In genomic region chrX:73007597-73008479, GRCm38 (mm10) we compare ENCODE assay signal across 8 mouse cellular contexts. TPM values are rescaled to one million over a fixed set of nuclear protein-coding genes. Genes with fewer than 3 reads are reported as not detected.
DNase-seq lines count a peak whose midpoint lies in the region; ATAC-seq and TF ChIP-seq lines count a peak whose summit lies in the region.

No protein-coding gene starts in this region.

- TF ChIP-seq EP300 in heart, postnatal 0 days (IDR thresholded peaks at IDR 0.05; ENCODE audit: low read depth) = 0 out of 2 replicates have a peak, but pooled peaks have one; percentile 37

- peak; percentile 78 for TF ChIP-seq CTCF in heart, postnatal 0 days (IDR thresholded peaks at IDR 0.05; ENCODE audit: low read depth)
- peak; percentile 83; the same call in 1 of the 2 replicates for TF ChIP-seq CTCF in testis, adult 2 months (IDR thresholded peaks at IDR 0.05; ENCODE audit: control insufficient read depth, insufficient read depth, insufficient replicate concordance, low read depth, low read length)

- peak overlapping the region; percentile 12; the same call in 1 of the 2 replicates for H3K9ac ChIP-seq in forebrain, embryonic 11.5 days (ENCODE audit: low read length)
- H3K9ac ChIP-seq in heart, postnatal 0 days (replicated peaks; ENCODE audit: low read depth, low read length) = peak overlapping the region; percentile 48; the same call in 1 of the 2 replicates
- peak overlapping the region; percentile 15; the same call in 1 of the 2 replicates for H3K9ac ChIP-seq in liver, embryonic 16.5 days (ENCODE audit: low read depth, low read length)
- peak overlapping the region; percentile 66 for H3K9ac ChIP-seq in neural tube, embryonic 13.5 days

- peak; percentile 99 for ATAC-seq in forebrain, embryonic 11.5 days (replicated peaks; ENCODE audit: low FRiP score)
- peak; percentile 100 for ATAC-seq in heart, postnatal 0 days (ENCODE audit: insufficient read depth, low read depth)
- peak; percentile 96 for ATAC-seq in liver, embryonic 16.5 days (ENCODE audit: low read depth)
- peak; percentile 100 for ATAC-seq in neural tube, embryonic 13.5 days (ENCODE audit: low read depth)

- no peaks in the 10 kb centered on the region for H3K9me3 ChIP-seq in forebrain, embryonic 11.5 days (ENCODE audit: control insufficient read depth, low read length)
- H3K9me3 ChIP-seq in heart, postnatal 0 days (replicated peaks; ENCODE audit: control insufficient read depth, low read length) = no peaks in the 10 kb centered on the region
- H3K9me3 ChIP-seq in liver, embryonic 16.5 days (replicated peaks; ENCODE audit: control insufficient read depth, low read length) = no peaks in the 10 kb centered on the region
- H3K9me3 ChIP-seq in neural tube, embryonic 13.5 days = no peaks in the 10 kb centered on the region

- peak overlapping the region; percentile 43; the same call in 1 of the 2 replicates for H3K4me2 ChIP-seq in forebrain, embryonic 11.5 days (ENCODE audit: low read depth, low read length, severe bottlenecking)
- H3K4me2 ChIP-seq in heart, postnatal 0 days (ENCODE audit: low read depth, low read length) = peak overlapping the region; percentile 57
- peak overlapping the region; percentile 58 for H3K4me2 ChIP-seq in liver, embryonic 16.5 days (ENCODE audit: low read depth, low read length)
- H3K4me2 ChIP-seq in neural tube, embryonic 13.5 days = peak overlapping the region; percentile 53

- H3K4me3 ChIP-seq in forebrain, embryonic 11.5 days (ENCODE audit: low read depth, low read length) = peak overlapping the region; percentile 28
- H3K4me3 ChIP-seq in heart, postnatal 0 days (ENCODE audit: low read depth, low read length) = peak overlapping the region; percentile 44
- peak overlapping the region; percentile 48 for H3K4me3 ChIP-seq in liver, embryonic 16.5 days (ENCODE audit: low read depth, low read length)
- peak overlapping the region; percentile 35 for H3K4me3 ChIP-seq in neural tube, embryonic 13.5 days
- peak overlapping the region; percentile 1; the same call in 1 of the 2 replicates for H3K4me3 ChIP-seq in testis, adult 2 months (ENCODE audit: control insufficient read depth, low read depth, low read length)

- 17% methylated on average over 24 of the region's 27 CpGs for WGBS in forebrain, embryonic 11.5 days
- WGBS in heart, postnatal 0 days = 15% methylated on average over 25 of the region's 27 CpGs
- WGBS in liver, embryonic 16.5 days (ENCODE audit: insufficient replicate concordance) = 17% methylated on average over 25 of the region's 27 CpGs
- 26% methylated on average over 24 of the region's 27 CpGs for WGBS in neural tube, embryonic 13.5 days

- no peaks in the 10 kb centered on the region for H3K4me1 ChIP-seq in forebrain, embryonic 11.5 days (replicated peaks; ENCODE audit: control insufficient read depth, insufficient read depth, low read length)
- H3K4me1 ChIP-seq in heart, postnatal 0 days (ENCODE audit: control insufficient read depth, insufficient read depth) = no peaks in the 10 kb centered on the region
- H3K4me1 ChIP-seq in liver, embryonic 16.5 days (ENCODE audit: control insufficient read depth, low read depth, low read length) = peaks cover 7% of the 10 kb centered on the region
- H3K4me1 ChIP-seq in neural tube, embryonic 13.5 days (replicated peaks) = no peaks in the 10 kb centered on the region
- H3K4me1 ChIP-seq in testis, adult 2 months (ENCODE audit: control insufficient read depth, insufficient read depth, low read length) = no peaks in the 10 kb centered on the region

- no peaks in the 10 kb centered on the region for H3K36me3 ChIP-seq in forebrain, embryonic 11.5 days (ENCODE audit: control insufficient read depth, insufficient read depth, low read length)
- H3K36me3 ChIP-seq in heart, postnatal 0 days (replicated peaks; ENCODE audit: control insufficient read depth, insufficient read depth, low read length) = no peaks in the 10 kb centered on the region
- no peaks in the 10 kb centered on the region for H3K36me3 ChIP-seq in liver, embryonic 16.5 days (ENCODE audit: control insufficient read depth, insufficient read depth)
- no peaks in the 10 kb centered on the region for H3K36me3 ChIP-seq in neural tube, embryonic 13.5 days
- H3K36me3 ChIP-seq in testis, adult 2 months (ENCODE audit: control insufficient read depth, insufficient read depth, low read length) = no peaks in the 10 kb centered on the region

- H3K27me3 ChIP-seq in forebrain, embryonic 11.5 days (ENCODE audit: control insufficient read depth, insufficient read depth, low read length) = no peaks in the 10 kb centered on the region
- H3K27me3 ChIP-seq in heart, postnatal 0 days (ENCODE audit: control insufficient read depth, insufficient read depth, low read length) = no peaks in the 10 kb centered on the region
- H3K27me3 ChIP-seq in liver, embryonic 16.5 days (ENCODE audit: control insufficient read depth, insufficient read depth, low read depth, low read length) = no peaks in the 10 kb centered on the region
- H3K27me3 ChIP-seq in neural tube, embryonic 13.5 days = no peaks in the 10 kb centered on the region
- no peaks in the 10 kb centered on the region for H3K27me3 ChIP-seq in testis, adult 2 months (ENCODE audit: control insufficient read depth, insufficient read depth, low read length)

- H3K27ac ChIP-seq in forebrain, embryonic 11.5 days (ENCODE audit: low read depth, low read length) = no peak overlapping the region
- H3K27ac ChIP-seq in heart, postnatal 0 days (ENCODE audit: low read depth) = peak overlapping the region; percentile 59
- peak overlapping the region; percentile 78 for H3K27ac ChIP-seq in liver, embryonic 16.5 days (ENCODE audit: low read length)
- peak overlapping the region; percentile 81 for H3K27ac ChIP-seq in neural tube, embryonic 13.5 days (replicated peaks)
- H3K27ac ChIP-seq in testis, adult 2 months (ENCODE audit: control insufficient read depth, insufficient read depth, low read depth, low read length) = peak overlapping the region; percentile 61

- peak; percentile 85 to 87 for DNase-seq in CD8-positive naive resting alpha-beta T cell, adult 2 months (ENCODE audit: low read depth in 2 of 2, low spot score in 2 of 2)
- peak; percentile 73 for DNase-seq in c-Kit-positive CD71-negative TER-119-negative erythroid progenitor cells, embryonic 14.5 days (ENCODE audit: low read depth)
- DNase-seq in forebrain, embryonic 11.5 days (ENCODE audit: low spot score) = peak; percentile 94
- DNase-seq in heart, postnatal 0 days (ENCODE audit: low spot score) = peak; percentile 91
- peak; percentile 92 for DNase-seq in kidney, postnatal 4 days

- no peak for TF ChIP-seq POLR2A in testis, adult 2 months (IDR thresholded peaks at IDR 0.05; ENCODE audit: control insufficient read depth, low read depth, low read length)

RNA-seq across cellular contexts. Expression of gene Zfp185, which starts 20.7 kb away (rescaled TPM):
- polyA plus RNA-seq in forebrain, embryonic 11.5 days (2014; fragmentation: Nextera tagmentation; extraction: Ambion mirVana) = 3.9 and 4.0 TPM in 2 replicates
- total RNA-seq in heart, postnatal 0 days (2014; rRNA removed; ENCODE audit: low replicate concordance) = 0.46 and 0.61 TPM in 2 replicates
- polyA plus RNA-seq in heart, postnatal 0 days (2015; fragmentation: Nextera tagmentation; extraction: Ambion mirVana) = 1.5 TPM in 2 replicates
- polyA plus RNA-seq in liver, embryonic 16.5 days (2015; fragmentation: Nextera tagmentation; extraction: Ambion mirVana) = 0.98 and 1.1 TPM in 2 replicates
- polyA plus RNA-seq in neural tube, embryonic 13.5 days (2015; fragmentation: Nextera tagmentation; extraction: Ambion mirVana) = 1.0 and 1.4 TPM in 2 replicates
- polyA plus RNA-seq in testis, adult 2 months (2012; rRNA removed) = 14.0 and 14.2 TPM in 2 replicates

RNA-seq across cellular contexts. Expression of gene Pnma5, which starts 29.1 kb away (rescaled TPM):
- polyA plus RNA-seq in forebrain, embryonic 11.5 days (2014; fragmentation: Nextera tagmentation; extraction: Ambion mirVana) = 0.08 TPM in 1 of 2 replicates, not detected in the other
- not detected in 2 replicates for total RNA-seq in heart, postnatal 0 days (2014; rRNA removed; ENCODE audit: low replicate concordance)
- polyA plus RNA-seq in heart, postnatal 0 days (2015; fragmentation: Nextera tagmentation; extraction: Ambion mirVana) = not detected in 2 replicates
- 0.04 TPM in 1 of 2 replicates, not detected in the other for polyA plus RNA-seq in liver, embryonic 16.5 days (2015; fragmentation: Nextera tagmentation; extraction: Ambion mirVana)
- not detected in 2 replicates for polyA plus RNA-seq in neural tube, embryonic 13.5 days (2015; fragmentation: Nextera tagmentation; extraction: Ambion mirVana)
- 1.7 and 2.0 TPM in 2 replicates for polyA plus RNA-seq in testis, adult 2 months (2012; rRNA removed)

RNA-seq across cellular contexts. Expression of gene Pnma3, which starts 56.7 kb away (rescaled TPM):
- 0.29 and 0.33 TPM in 2 replicates for polyA plus RNA-seq in forebrain, embryonic 11.5 days (2014; fragmentation: Nextera tagmentation; extraction: Ambion mirVana)
- not detected in 2 replicates for total RNA-seq in heart, postnatal 0 days (2014; rRNA removed; ENCODE audit: low replicate concordance)
- polyA plus RNA-seq in heart, postnatal 0 days (2015; fragmentation: Nextera tagmentation; extraction: Ambion mirVana) = not detected in 2 replicates
- polyA plus RNA-seq in liver, embryonic 16.5 days (2015; fragmentation: Nextera tagmentation; extraction: Ambion mirVana) = not detected in 2 replicates
- polyA plus RNA-seq in neural tube, embryonic 13.5 days (2015; fragmentation: Nextera tagmentation; extraction: Ambion mirVana) = 2.0 and 2.3 TPM in 2 replicates
- polyA plus RNA-seq in testis, adult 2 months (2012; rRNA removed) = 0.10 and 0.16 TPM in 2 replicates

Comparison
In these comparisons a context has a peak if more than half of its experiments do, and no peak if none do; other contexts are left out.
1. H3K9ac ChIP-seq: peak in every context shown above with its lines; median percentile 66 in neural tube, embryonic 13.5 days; 48 in heart, postnatal 0 days; 15 in liver, embryonic 16.5 days; 12 in forebrain, embryonic 11.5 days.